Comparison of ENCODE assay signal across 10 mouse cellular contexts in genomic region chr2:122581361-122582017, GRCm38 (mm10). TPM values are rescaled to one million over a fixed set of nuclear protein-coding genes. Genes with fewer than 3 reads are reported as not detected.
DNase-seq lines count a peak whose midpoint lies in the region; ATAC-seq and TF ChIP-seq lines count a peak whose summit lies in the region.
"Had no signal": no experiment of that assay in that cellular context is flagged by ENCODE, and none has a peak within 500 bp of the region (broad histone marks: within the 10 kb centered on the region; RNA-seq: fewer than 3 reads in every experiment).

No protein-coding gene starts in this region.

- H3K4me1 ChIP-seq in heart, embryonic 13.5 days, result peaks cover 30% of the 10 kb centered on the region
- H3K4me1 ChIP-seq in lung, embryonic 14.5 days (ENCODE audit: insufficient read depth), result peaks cover 6% of the 10 kb centered on the region; the same call in 1 of the 2 replicates
- H3K4me1 ChIP-seq: neural tube, embryonic 12.5 days had no signal

- 44% methylated on average over 3 of the region's 3 CpGs for WGBS in heart, embryonic 13.5 days
- 49% methylated on average over 3 of the region's 3 CpGs for WGBS in lung, embryonic 14.5 days

- no peaks in the 10 kb centered on the region for H3K9me3 ChIP-seq in heart, embryonic 13.5 days
- H3K9me3 ChIP-seq in lung, embryonic 14.5 days (ENCODE audit: low read depth, low read length), result no peaks in the 10 kb centered on the region
- H3K9me3 ChIP-seq: neural tube, embryonic 12.5 days had no signal

- peak overlapping the region; percentile 77 for H3K27ac ChIP-seq in heart, embryonic 13.5 days (replicated peaks)
- peak overlapping the region; percentile 67; the same call in 1 of the 2 replicates for H3K27ac ChIP-seq in lung, embryonic 14.5 days (ENCODE audit: low read depth)
- H3K27ac ChIP-seq: neural tube, embryonic 12.5 days had no signal

- peak; percentile 17 for DNase-seq in adrenal gland, postnatal 10 days
- no peak for DNase-seq in adrenal gland, postnatal 4 days (ENCODE audit: low spot score in 2 of 2)
- DNase-seq in NIH3T3 (ENCODE audit: low read depth), result peak; percentile 50
- DNase-seq in lung, embryonic 14.5 days, result peak; percentile 47
- no peak for DNase-seq in embryo, embryonic 11 days
- no peak for DNase-seq in thymus, postnatal 25 days

- H3K27me3 ChIP-seq in heart, embryonic 13.5 days (replicated peaks), result no peaks in the 10 kb centered on the region
- H3K27me3 ChIP-seq in lung, embryonic 14.5 days (ENCODE audit: insufficient read depth, low read length), result no peaks in the 10 kb centered on the region
- H3K27me3 ChIP-seq: neural tube, embryonic 12.5 days had no signal

- peak; percentile 51; the same call in 1 of the 2 replicates for ATAC-seq in heart, embryonic 13.5 days (ENCODE audit: extremely low read depth, insufficient number of reproducible peaks, low FRiP score, low TSS enrichment)
- ATAC-seq in lung, embryonic 14.5 days (ENCODE audit: insufficient read depth), result peak; percentile 62
- ATAC-seq in megakaryocyte-erythroid progenitor cell, adult 5-6 weeks (replicated peaks; ENCODE audit: low FRiP score, low TSS enrichment, poor library complexity, severe bottlenecking), result no peak

- H3K9ac ChIP-seq in heart, embryonic 13.5 days, result no peak overlapping the region
- no peak overlapping the region for H3K9ac ChIP-seq in lung, embryonic 14.5 days
- H3K9ac ChIP-seq: neural tube, embryonic 12.5 days had no signal

- TF ChIP-seq CTCF in lung, embryonic 14.5 days (IDR thresholded peaks at IDR 0.05; ENCODE audit: low read depth), result no peak

- H3K4me2 ChIP-seq in heart, embryonic 13.5 days, result peak overlapping the region; percentile 7; the same call in 1 of the 2 replicates
- no peak overlapping the region for H3K4me2 ChIP-seq in lung, embryonic 14.5 days
- H3K4me2 ChIP-seq: neural tube, embryonic 12.5 days had no signal

- H3K36me3 ChIP-seq in heart, embryonic 13.5 days, result no peaks in the 10 kb centered on the region
- H3K36me3 ChIP-seq in lung, embryonic 14.5 days (ENCODE audit: insufficient read depth), result no peaks in the 10 kb centered on the region
- H3K36me3 ChIP-seq: neural tube, embryonic 12.5 days had no signal

- no peak overlapping the region for H3K4me3 ChIP-seq in heart, embryonic 13.5 days
- no peak overlapping the region for H3K4me3 ChIP-seq in lung, embryonic 14.5 days (ENCODE audit: low read depth, low read length)
- H3K4me3 ChIP-seq: neural tube, embryonic 12.5 days had no signal

RNA-seq across cellular contexts. Expression of gene Gatm, which starts 29.6 kb away (rescaled TPM):
- 10 to 100 TPM; 12.5 to 16.5 TPM for total RNA-seq in adrenal gland, postnatal 10 days (2021)
- total RNA-seq in adrenal gland, postnatal 4 days (2021), result 10 to 100 TPM; 22.8 to 82.9 TPM
- polyA plus RNA-seq in heart, embryonic 13.5 days (2015; fragmentation: Nextera tagmentation; extraction: Ambion mirVana), result 19.3 and 21.9 TPM in 2 replicates
- 6.1 and 6.9 TPM in 2 replicates for polyA plus RNA-seq in lung, embryonic 14.5 days (2014; fragmentation: Nextera tagmentation; extraction: Ambion mirVana)
- 154 and 166 TPM in 2 replicates for total RNA-seq in megakaryocyte-erythroid progenitor cell, adult 5-6 weeks (2014; fragmentation: Nextera tagmentation)
- 110 and 122 TPM in 2 replicates for total RNA-seq in megakaryocyte-erythroid progenitor cell, adult 5-6 weeks (2017)

RNA-seq across cellular contexts. Expression of gene AA467197, which starts 55.3 kb away (rescaled TPM):
- 1 to 10 TPM in 1 of 2 experiments, under 1 TPM in 1; 0.79 to 1.3 TPM for total RNA-seq in adrenal gland, postnatal 10 days (2021)
- under 1 TPM; 0.42 to 0.68 TPM for total RNA-seq in adrenal gland, postnatal 4 days (2021)
- 0.32 TPM in 1 of 2 replicates, not detected in the other for polyA plus RNA-seq in heart, embryonic 13.5 days (2015; fragmentation: Nextera tagmentation; extraction: Ambion mirVana)
- not detected in 2 replicates for polyA plus RNA-seq in lung, embryonic 14.5 days (2014; fragmentation: Nextera tagmentation; extraction: Ambion mirVana)
- not detected in 2 replicates for total RNA-seq in megakaryocyte-erythroid progenitor cell, adult 5-6 weeks (2014; fragmentation: Nextera tagmentation)
- total RNA-seq in megakaryocyte-erythroid progenitor cell, adult 5-6 weeks (2017), result 2.2 and 2.6 TPM in 2 replicates
- polyA plus RNA-seq: hindbrain, embryonic 11.5 days had no signal

Comparison
In these comparisons a context has a peak if more than half of its experiments do, and no peak if none do; other contexts are left out.
1. DNase-seq: peak in adrenal gland, postnatal 10 days (single experiment), NIH3T3 (single experiment) and lung, embryonic 14.5 days (single experiment); none in adrenal gland, postnatal 4 days (0 of 2), embryo, embryonic 11 days (single experiment) and thymus, postnatal 25 days (single experiment).